Mouse (Mus musculus) B cell, adult 2 months (primary cell): ENCODE results near the gene Tmc6.

Source experiments
- DNase-seq, 2 experiments: peaks; one replicate each; pipeline ENCODE4 v3.0.0; 2022

Gene Tmc6

DNA sequence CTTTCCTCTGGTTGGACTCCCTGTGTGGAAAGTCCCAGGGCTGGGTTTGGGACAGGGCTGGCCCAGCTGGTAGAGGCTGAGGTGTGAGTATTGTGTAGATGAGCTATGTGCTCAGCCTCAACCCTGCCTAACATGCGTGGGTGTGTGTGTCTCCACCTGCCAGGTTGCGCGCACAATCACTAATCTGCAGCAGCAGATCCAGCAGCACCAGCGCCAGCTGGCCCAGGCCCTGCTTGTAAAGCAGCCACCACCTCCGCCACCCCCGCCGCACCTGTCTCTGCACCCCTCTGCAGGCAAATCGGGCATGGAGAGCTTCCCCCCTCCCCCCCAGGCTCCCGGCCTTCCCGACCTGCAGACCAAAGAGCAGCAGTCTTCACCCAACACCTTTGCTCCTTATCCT lies 32.6 kb downstream of the Tmc6 start:
- DNase-seq: no peak

DNA sequence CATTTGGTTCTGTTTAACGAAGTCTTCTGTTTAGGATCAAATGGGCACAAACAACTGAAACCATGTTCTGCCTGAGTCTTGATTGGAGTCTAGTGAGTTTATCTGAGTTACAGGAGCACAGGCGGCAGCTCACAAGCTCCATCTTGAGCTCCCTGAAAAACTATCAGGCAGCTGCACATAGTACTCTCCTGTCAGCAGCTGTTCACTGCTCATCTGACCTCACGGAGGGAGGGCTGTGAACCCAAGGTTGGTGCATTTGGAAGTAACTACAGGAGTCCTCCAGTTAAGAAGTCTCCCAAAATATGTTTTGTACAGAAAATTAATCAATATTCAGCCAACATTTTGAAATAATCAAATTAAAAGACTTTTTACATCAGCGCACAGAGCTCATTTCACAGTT lies 33.4 kb downstream of the Tmc6 start:
- no peak for DNase-seq

DNA sequence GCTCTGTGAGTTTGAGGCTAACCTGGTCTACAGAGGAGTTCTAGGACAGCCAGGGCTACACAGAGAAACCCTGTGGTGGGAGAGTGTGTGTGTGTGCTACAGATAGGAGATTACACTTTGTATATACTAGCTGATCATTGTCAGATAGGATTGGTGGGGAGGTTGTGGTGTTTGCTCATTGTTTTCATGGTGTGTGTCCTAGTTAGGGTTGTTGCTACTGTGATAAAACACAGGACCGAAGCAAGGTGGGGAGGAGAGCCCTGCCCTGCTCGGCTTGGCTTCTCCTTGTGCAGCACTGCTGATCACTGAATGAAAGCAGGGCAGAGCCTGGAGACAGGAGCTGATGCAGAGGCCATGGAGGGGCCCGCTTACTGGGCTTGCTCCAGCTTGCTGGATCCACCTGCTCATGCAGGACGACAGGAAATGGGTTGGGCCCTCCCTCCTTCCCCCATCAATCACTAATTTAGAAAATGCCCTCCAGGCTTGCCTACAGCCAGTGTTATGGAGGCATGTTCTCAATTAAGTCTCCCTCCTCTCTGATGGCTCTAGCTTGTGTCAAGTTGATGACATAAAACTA lies 38.5 kb downstream of the Tmc6 start:
- DNase-seq: no peak

DNA sequence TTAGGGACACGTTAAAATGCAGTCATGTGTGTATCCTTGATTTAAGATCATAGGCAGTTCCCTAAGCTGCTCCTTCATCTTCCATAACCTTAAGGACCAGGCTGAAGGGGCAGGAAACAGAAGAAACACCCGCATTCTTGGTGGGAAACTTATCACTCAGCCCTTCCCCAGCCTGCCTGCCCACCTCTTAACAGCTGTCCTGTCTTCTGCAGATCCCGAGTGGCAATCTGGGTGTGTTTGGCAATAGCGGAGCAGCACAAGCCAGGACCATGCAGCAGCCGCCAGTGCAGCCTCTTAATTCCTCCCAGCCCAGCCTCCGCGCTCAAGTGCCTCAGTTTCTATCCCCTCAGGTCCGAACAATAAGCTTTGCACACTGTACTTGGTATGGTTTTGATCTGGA lies 39.3 kb downstream of the Tmc6 start:
- no peak for DNase-seq

DNA sequence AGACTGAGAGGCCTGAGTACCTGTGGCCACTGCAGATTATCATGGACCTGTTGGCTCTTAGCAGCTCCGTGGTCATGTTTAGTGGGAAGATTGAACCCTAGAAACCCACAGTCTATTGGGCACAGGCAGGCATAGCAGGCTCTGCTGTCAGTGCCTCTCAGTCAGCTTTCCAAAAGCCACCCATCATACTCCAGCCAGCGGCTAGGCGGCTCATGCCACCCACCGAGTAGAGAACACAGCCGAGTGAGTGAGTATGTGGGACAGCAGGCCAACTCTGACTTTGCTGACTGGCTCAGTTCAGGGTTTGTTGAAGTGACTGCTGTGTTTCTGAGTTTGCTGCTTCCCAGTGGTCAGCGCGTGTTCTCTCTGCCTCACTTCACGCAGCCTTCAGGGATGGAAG lies 39.8 kb downstream of the Tmc6 start:
- no peak for DNase-seq

DNA sequence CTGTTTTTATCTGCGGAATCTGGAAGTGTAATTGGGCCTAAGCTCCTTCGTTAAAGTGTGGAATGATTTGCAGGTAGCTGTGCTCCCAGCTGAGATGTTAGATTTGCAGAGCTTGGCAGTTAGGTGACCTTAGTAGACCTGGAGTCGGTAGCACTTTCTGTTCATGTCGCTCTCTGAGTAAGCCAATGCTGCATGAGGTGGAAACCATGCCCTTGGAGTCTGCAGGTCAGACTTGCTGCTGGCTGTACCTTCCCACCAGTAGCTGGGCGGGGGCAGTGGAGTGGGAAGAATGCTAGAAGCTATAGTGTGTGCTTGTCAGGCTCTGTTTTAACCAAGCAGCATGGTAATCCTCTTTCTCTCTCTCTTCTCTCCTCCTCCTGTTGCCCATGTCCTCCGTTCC lies 40.9 kb downstream of the Tmc6 start:
- no peak for DNase-seq

DNA sequence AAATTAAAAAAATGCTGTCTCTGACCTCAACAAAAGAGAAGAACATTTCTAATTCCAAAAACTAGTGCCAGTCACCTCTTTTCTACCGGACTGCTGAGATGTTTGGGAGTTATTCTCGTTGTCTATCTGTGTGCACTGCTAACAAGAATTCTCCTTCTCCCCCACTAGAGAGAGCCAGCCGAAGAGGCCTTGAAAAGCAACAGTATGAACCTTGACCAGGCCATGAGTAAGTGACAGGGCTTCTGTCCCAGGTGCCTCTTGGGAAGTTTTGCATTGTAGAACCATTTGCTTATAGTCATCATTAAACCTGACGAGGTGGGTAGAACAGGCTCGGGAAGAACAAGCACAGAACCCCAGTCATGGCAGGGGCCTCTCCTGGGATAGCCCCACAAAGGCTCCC lies 43.9 kb downstream of the Tmc6 start:
- DNase-seq: no peak

DNA sequence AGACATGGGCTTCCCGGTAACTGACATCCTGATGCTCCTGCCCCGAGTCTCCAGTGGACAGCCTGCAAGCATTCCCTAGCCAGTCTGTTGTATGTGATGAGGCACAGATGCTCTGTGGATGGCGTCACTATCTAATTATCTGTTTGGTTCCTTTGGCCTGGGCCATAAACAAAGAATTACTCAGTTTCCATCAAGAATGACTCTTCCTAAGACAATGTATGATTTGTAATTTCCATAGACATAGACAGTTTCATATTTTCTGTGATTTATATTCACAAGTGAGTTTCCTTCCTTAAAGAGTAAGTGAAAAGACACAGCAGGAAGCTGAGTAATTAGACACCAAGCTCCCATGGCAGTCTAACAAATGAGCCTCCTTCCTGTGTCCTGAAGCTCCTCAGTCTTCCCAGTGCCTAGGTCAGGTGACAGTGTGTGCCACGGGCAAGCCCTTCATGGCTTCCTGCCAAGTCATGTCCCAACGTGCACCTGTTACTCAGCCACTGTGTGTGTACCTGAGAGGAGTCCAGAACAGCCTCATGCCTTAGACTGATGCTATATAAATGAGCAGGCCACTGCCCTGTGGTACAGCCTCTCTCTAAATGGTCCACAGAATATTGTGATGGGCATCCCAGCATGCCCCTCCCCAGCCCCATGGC lies 45.8 kb downstream of the Tmc6 start:
- no peak for DNase-seq

DNA sequence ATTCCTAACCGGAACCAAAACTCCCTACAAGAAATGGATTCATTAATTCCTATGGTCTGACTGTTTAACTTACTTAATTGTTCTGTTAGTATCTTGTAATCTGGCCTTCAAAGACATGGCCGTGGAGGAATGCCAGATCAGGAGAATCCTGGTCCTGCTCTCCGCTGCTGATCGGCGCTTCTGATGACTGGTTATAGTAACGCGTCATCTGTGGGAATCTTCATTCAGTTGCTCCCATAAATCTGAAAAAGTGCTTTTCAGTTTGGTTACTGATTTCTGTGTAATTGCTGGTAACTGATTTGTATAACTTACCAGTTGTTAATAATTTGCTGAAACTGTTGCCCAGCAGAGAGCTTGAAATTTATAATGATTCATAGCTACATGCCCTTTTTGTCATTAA lies 50.5 kb downstream of the Tmc6 start:
- DNase-seq: no peak

DNA sequence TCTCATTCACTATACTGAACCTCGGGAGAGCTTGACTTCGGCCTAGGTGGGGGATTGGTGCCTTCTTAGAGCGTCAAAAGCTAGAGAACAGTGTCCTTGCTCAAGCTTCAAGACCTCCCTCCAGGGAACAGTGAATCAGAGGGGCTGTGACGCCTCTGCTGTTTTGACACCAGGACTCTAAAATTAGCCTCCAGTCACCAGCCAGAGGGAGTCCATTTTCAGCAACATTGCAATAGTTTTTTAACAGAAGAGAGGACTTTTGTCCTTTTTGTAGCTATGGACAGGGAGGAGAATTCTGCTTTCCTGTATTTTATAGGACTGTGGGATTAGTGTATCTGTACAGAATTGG lies 51.5 kb downstream of the Tmc6 start:
- DNase-seq: peak; percentile 12 to 15

DNA sequence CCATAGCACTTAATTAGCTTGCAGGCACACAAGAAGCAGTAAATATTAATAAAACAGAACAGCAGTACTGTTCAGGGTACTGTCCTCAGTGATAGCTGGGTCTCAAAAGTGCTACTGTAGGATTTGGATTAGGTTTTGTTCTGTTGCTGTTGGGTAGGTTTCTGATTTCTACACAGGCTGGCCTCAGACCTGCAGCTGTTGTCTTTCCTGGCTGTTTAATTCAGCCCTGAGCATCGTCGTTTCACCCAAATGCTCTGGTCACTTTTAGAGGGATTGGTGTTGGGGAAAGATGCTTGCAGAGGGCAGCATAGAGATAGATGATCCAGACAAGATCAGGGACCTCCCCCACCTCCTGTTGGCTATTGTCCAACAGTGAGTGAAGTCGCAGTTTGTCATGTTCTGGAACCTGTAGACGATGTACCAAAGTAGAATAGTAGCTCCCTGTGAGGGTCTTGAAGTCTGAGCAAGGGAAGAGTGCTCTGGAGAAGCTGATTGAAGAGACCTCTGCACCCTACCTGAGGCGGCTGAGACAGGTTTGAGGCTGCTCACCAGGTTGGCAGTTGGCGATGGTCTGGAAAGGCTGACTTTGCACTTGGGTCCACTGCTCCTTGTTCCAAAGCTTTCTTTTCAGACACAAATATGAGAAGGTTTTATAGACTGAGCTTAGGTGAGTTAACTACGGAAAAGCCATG lies 52.1 kb downstream of the Tmc6 start:
- no peak for DNase-seq

DNA sequence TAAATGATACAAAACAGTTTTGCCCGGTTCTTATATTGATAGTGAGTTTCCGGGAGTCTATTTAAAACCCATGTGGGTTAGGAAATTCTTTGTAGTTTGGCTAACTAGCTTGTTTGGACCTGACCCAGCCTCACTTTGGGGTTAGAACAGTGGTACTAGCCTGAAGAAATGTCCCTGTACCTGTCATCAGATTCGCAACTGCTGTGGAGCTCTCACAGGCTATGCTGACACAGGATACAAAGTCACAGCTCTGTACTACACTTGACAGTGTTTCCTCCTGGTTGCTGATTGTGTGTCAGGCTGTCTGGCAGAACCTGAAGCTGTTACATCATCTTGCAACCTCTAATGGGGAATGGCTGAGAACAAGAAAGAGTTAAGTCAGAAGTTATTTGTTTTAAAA lies 52.7 kb downstream of the Tmc6 start:
- DNase-seq: no peak

DNA sequence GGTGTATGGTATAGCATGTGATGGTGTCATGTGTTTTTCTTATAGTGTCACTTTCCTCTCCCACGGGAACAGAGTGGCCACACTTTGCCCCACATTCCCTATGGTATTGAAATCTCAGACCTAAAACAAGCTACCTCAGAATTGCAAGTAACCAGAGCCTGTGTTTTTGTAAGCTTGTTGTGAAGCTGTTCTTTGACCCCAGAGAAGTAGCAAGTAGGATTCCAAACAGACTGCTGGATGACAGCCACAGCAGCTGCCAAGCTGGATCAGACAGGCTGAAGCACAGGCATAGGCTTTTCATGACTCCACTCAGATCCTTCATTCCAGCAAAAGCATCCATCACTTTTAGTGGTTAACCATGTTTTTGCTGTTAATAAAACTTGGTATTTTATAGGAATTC lies 53.2 kb downstream of the Tmc6 start:
- no peak for DNase-seq

DNA sequence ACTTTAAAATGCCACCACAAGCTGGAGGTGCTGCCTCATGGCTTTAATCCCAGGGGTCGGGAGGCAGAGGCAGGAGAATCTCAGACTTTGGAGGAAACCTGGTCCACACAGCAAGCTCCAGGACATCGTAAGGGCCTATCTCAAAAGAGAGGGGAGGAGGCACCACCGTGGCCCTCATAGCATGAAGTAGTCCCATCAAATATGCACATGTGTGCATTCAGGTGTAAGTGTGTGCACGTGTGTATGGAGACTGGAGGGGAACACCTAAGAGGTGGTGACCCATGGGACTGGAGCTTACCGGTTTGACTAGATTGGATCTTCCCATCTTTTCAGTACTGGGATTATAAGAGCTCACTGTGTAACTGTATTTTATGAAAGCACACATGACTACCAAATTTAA lies 53.8 kb downstream of the Tmc6 start:
- DNase-seq: no peak

DNA sequence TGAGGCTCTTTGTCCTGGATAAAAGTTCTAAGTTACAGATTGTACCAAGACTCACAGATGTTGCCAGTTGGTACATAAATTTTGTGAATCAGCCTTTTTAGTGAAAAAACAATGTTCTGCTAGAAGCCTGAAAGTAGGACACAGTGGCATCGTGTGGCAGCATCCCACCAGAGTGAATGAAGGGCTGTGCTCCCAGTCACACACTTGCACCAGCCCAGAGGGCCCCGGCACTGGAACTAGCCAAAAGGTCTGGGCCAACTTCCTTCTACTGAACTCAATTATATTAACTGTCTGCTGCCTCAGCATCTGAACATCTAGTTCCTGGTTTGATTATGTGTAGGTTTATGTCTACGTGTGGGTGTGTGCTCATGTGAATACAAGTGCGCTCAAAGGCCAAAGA lies 55.0 kb downstream of the Tmc6 start:
- no peak for DNase-seq

DNA sequence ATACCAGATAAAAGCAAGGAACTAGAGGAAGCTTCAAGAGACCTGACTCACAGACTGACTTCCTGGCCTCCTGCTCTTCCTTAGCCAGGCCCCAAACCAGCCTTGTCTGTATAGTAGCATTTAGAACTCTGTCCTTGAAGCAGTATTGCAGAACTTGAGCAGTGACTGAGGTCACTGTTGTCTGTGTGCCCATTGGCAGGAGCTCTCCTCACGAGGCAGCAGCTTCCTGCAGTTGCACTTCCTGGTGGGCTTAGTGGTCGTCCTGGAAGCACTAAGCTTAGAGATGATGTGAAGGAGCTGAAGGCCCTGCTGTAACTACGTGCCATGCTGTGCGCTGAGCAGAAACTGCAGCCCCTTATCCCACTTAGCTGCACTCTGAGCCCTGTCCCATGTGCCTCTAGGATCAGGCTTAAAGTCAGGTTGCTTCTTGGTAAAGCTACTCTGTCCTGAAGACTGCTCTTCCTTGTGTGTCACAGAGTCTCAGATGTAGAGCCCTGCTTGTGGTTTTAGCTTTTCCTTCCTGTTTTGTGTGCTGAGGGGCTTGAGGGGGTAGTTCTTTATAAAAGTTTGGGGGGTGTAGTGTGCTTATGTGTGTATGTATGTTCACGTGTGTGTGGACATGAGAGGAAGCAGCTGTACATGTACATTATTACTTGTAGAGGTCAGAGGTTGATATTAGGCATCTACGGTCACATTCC lies 57.2 kb downstream of the Tmc6 start:
- peak in 1 of 2 experiments; percentile 14 for DNase-seq

DNA sequence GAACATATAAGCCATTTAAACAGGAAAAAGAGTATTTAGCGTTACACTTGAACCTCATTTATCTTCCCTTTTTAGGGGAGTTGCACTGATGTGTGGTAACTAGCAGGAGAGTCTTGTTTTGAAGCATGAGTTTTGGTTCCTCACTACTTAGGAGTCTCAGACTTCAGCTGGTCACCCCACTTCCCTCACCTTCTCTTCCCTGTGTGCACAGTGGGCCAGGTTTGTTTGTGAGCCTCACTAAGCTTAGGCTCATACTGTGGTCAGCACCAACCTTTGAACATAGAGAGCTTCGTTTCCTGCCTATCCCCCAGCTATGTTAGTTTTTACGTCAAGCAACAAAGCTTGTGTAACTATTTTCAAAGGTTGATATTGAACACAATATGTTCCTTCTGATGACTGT lies 63.2 kb downstream of the Tmc6 start:
- DNase-seq: peak; percentile 25 to 27
